Mouse (Mus musculus): ENCODE data around the gene Maml2.

The Maml2 gene

GRCm38 (mm10) chr9:13303099-13303771 lies 5.5 kb downstream of the Maml2 start:
- Histone ChIP-seq H3K4me3 (replicated peaks; ENCODE audit: low read length) (no peak overlapping the region), H3K36me3 (ENCODE audit: insufficient read depth, low read length) (no peaks in the 10 kb centered on the region), H3K4me1 (replicated peaks; ENCODE audit: low read depth, low read length) (peaks cover 5% of the 10 kb centered on the region), H3K27me3 (ENCODE audit: insufficient read depth, low read length) (peaks cover 37% of the 10 kb centered on the region), H3K9me3 (ENCODE audit: low read length) (no peaks in the 10 kb centered on the region)
- TF ChIP-seq NANOG (IDR thresholded peaks at IDR 0.05; ENCODE audit: borderline replicate concordance, low read length) (no peak), CTCF (conservative IDR thresholded peaks at IDR 0.05; ENCODE audit: low read length) (no peak), POU5F1 (IDR thresholded peaks at IDR 0.05; ENCODE audit: borderline replicate concordance, low read length) (no peak)

DNA sequence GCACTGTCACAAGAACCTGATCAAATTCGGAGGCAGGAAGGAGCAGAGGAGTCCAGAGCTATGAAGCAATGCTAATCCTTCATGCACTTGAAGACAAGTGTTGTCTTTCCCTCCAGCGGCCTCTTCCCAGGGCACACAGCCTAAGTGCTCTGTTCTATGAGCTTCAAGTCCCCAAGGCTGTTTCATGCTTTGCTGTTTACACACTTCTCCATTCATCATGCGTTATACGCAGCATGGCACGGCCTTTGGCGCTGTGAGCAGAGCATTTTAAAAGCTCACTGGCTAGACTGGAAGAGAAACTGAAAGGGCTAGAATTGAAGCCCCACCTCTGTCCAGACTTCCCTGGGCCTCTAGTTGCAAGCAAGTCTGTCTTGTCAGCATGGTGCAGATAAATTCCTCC lies 6.2 kb downstream of the Maml2 start:
- TF ChIP-seq NANOG (IDR thresholded peaks at IDR 0.05; ENCODE audit: borderline replicate concordance, low read length) (no peak), CTCF (conservative IDR thresholded peaks at IDR 0.05; ENCODE audit: low read length) (no peak)
- no peaks in the 10 kb centered on the region for H3K4me1 ChIP-seq (replicated peaks; ENCODE audit: low read depth, low read length)
- no peaks in the 10 kb centered on the region for H3K36me3 ChIP-seq (ENCODE audit: insufficient read depth, low read length)
- peaks cover 30% of the 10 kb centered on the region for H3K27me3 ChIP-seq (ENCODE audit: insufficient read depth, low read length)
- H3K4me3 ChIP-seq (replicated peaks; ENCODE audit: low read length) = no peak overlapping the region
- no peaks in the 10 kb centered on the region for H3K9me3 ChIP-seq (ENCODE audit: low read length)

DNA sequence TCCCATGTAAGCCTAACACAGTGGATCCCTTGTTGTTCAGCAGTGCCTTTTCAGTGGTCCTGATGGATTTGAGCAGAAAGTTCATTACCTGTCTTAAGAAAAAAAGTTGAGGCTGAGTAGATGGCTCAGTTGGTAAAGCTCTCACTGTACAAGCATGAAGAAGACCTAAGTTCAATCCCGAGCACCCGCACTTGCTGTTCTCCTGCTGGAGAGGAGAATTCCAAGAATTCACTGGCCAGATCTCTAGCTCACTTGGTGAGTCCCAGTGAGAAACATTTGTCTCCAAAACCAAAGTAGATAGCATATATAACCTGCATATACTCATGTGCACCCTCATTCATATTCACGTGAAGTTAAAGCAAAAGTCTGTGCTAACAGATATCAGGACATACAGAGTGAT lies 8.7 kb downstream of the Maml2 start:
- peaks cover 5% of the 10 kb centered on the region; the same call in 1 of the 2 replicates for H3K27me3 ChIP-seq (ENCODE audit: insufficient read depth, low read length)
- H3K36me3 ChIP-seq (ENCODE audit: insufficient read depth, low read length) = no peaks in the 10 kb centered on the region
- TF ChIP-seq CTCF (conservative IDR thresholded peaks at IDR 0.05; ENCODE audit: low read length) (no peak), POU5F1 (IDR thresholded peaks at IDR 0.05; ENCODE audit: borderline replicate concordance, low read length) (no peak), NANOG (IDR thresholded peaks at IDR 0.05; ENCODE audit: borderline replicate concordance, low read length) (no peak)
- no peaks in the 10 kb centered on the region for H3K4me1 ChIP-seq (replicated peaks; ENCODE audit: low read depth, low read length)
- H3K9me3 ChIP-seq (ENCODE audit: low read length) = no peaks in the 10 kb centered on the region
- no peak overlapping the region for H3K4me3 ChIP-seq (replicated peaks; ENCODE audit: low read length)

DNA sequence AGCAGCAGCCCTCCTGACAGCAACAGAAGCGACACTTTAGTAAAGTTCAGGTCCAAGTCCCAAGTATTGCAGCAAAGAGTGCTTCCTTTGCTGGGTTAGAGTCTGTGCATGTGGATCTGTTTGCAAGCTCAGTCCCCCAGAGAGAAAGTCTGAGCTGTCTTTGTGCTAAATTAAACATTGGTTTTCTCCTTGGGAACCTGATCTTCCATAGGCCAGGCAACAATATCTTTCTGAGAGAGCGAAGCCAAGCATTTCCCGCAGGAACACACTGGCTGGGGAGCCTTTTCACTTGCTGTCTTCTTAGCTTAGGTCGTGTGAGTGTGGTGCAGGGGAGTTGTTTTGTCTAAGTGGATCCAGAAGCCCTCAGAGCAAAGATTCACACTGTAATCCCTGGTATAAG lies 9.5 kb downstream of the Maml2 start:
- H3K27me3 ChIP-seq (ENCODE audit: insufficient read depth, low read length) = no peaks in the 10 kb centered on the region
- TF ChIP-seq NANOG (IDR thresholded peaks at IDR 0.05; ENCODE audit: borderline replicate concordance, low read length) (no peak), CTCF (conservative IDR thresholded peaks at IDR 0.05; ENCODE audit: low read length) (no peak), POU5F1 (IDR thresholded peaks at IDR 0.05; ENCODE audit: borderline replicate concordance, low read length) (no peak)
- H3K36me3 ChIP-seq (ENCODE audit: insufficient read depth, low read length) = no peaks in the 10 kb centered on the region
- H3K4me1 ChIP-seq (replicated peaks; ENCODE audit: low read depth, low read length) = no peaks in the 10 kb centered on the region
- H3K4me3 ChIP-seq (replicated peaks; ENCODE audit: low read length) = no peak overlapping the region
- no peaks in the 10 kb centered on the region for H3K9me3 ChIP-seq (ENCODE audit: low read length)

DNA sequence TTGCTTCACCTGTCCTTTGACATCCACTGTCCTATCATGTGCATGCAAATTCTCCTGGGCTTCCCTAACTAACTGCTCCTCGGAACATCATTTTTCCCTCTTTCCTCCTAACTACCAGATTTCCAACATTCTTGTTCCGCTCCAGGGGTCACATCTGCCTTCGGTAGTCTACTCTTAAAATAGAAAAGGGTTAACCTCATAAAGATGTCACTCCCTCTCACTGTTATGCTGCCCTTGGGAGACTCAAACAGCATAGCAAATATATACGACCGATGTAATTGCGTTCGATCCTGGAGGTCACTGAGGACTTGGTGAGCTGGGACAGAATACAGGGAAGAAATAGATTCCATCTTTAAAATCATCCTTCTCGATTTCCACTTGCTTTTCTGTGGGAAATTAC lies 11.0 kb downstream of the Maml2 start:
- TF ChIP-seq CTCF (conservative IDR thresholded peaks at IDR 0.05; ENCODE audit: low read length) = no peak
- TF ChIP-seq POU5F1 (IDR thresholded peaks at IDR 0.05; ENCODE audit: borderline replicate concordance, low read length) = no peak
- TF ChIP-seq NANOG (IDR thresholded peaks at IDR 0.05; ENCODE audit: borderline replicate concordance, low read length) = no peak
- Histone ChIP-seq H3K27me3 (ENCODE audit: insufficient read depth, low read length) (no peaks in the 10 kb centered on the region), H3K36me3 (ENCODE audit: insufficient read depth, low read length) (no peaks in the 10 kb centered on the region)

DNA sequence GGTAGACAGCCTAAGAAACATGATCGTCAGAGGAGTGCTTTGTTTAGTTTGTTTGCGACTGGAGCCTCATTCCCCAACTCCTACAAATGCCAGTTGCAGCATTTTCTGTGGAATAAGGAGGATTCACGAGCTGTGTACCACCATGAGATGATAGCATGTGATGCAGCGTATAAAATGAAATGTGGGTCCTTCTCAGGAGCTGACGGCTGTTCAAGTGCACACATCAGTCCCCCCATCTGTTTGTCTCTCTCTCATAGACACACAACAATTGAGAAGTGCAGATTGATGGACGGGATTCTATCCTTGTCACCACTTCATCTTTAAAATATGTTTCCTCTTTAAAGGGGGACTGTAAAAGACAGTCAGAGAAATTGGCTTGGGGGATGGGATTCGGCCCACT lies 12.1 kb downstream of the Maml2 start:
- Histone ChIP-seq H3K4me1 (replicated peaks; ENCODE audit: low read depth, low read length) (no peaks in the 10 kb centered on the region), H3K9me3 (ENCODE audit: low read length) (no peaks in the 10 kb centered on the region), H3K36me3 (ENCODE audit: insufficient read depth, low read length) (no peaks in the 10 kb centered on the region), H3K4me3 (replicated peaks; ENCODE audit: low read length) (no peak overlapping the region), H3K27me3 (ENCODE audit: insufficient read depth, low read length) (no peaks in the 10 kb centered on the region)
- TF ChIP-seq POU5F1 (IDR thresholded peaks at IDR 0.05; ENCODE audit: borderline replicate concordance, low read length) = no peak
- TF ChIP-seq NANOG (IDR thresholded peaks at IDR 0.05; ENCODE audit: borderline replicate concordance, low read length) = no peak
- no peak for TF ChIP-seq CTCF (conservative IDR thresholded peaks at IDR 0.05; ENCODE audit: low read length)

More for the DNA sequence above, 11.0 kb downstream of the Maml2 start:
- no peak overlapping the region for H3K4me3 ChIP-seq (replicated peaks; ENCODE audit: low read length)
- no peaks in the 10 kb centered on the region for H3K4me1 ChIP-seq (replicated peaks; ENCODE audit: low read depth, low read length)
- no peaks in the 10 kb centered on the region for H3K9me3 ChIP-seq (ENCODE audit: low read length)

- Histone ChIP-seq H3K27me3 (ENCODE audit: insufficient read depth, low read length) (no peaks in the 10 kb centered on the region), H3K4me3 (replicated peaks; ENCODE audit: low read length) (no peak overlapping the region), H3K9me3 (ENCODE audit: low read length) (no peaks in the 10 kb centered on the region), H3K36me3 (ENCODE audit: insufficient read depth, low read length) (no peaks in the 10 kb centered on the region), H3K4me1 (replicated peaks; ENCODE audit: low read depth, low read length) (no peaks in the 10 kb centered on the region)
- no peak for TF ChIP-seq NANOG (IDR thresholded peaks at IDR 0.05; ENCODE audit: borderline replicate concordance, low read length)
- TF ChIP-seq CTCF (conservative IDR thresholded peaks at IDR 0.05; ENCODE audit: low read length) = no peak
- no peak for TF ChIP-seq POU5F1 (IDR thresholded peaks at IDR 0.05; ENCODE audit: borderline replicate concordance, low read length)
Observed at GRCm38 (mm10) chr9:13310236-13310635, 12.5 kb downstream of the Maml2 start.

DNA sequence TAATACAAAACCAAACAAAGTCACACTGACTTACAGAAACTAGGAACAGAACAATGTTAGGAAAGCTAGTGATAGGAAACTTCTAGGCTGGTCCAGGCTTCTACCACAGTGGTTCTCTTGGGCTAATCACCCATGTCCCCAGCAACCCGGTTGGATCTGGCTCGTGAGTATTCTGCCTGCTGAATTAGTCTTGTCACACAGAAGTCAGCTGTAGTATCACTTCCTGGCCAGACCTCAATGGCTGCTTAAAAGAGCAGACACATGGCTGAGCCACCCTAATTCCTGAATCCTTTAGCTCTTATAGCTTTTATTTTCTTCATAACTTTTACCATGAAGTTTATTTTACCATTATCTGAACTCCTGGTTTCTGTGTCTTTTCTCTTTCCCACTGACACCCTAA lies 13.3 kb downstream of the Maml2 start:
- Histone ChIP-seq H3K4me1 (replicated peaks; ENCODE audit: low read depth, low read length) (no peaks in the 10 kb centered on the region), H3K27me3 (ENCODE audit: insufficient read depth, low read length) (no peaks in the 10 kb centered on the region), H3K4me3 (replicated peaks; ENCODE audit: low read length) (no peak overlapping the region), H3K9me3 (ENCODE audit: low read length) (no peaks in the 10 kb centered on the region), H3K36me3 (ENCODE audit: insufficient read depth, low read length) (no peaks in the 10 kb centered on the region)
- TF ChIP-seq POU5F1 (IDR thresholded peaks at IDR 0.05; ENCODE audit: borderline replicate concordance, low read length) = no peak
- no peak for TF ChIP-seq CTCF (conservative IDR thresholded peaks at IDR 0.05; ENCODE audit: low read length)
- no peak for TF ChIP-seq NANOG (IDR thresholded peaks at IDR 0.05; ENCODE audit: borderline replicate concordance, low read length)

DNA sequence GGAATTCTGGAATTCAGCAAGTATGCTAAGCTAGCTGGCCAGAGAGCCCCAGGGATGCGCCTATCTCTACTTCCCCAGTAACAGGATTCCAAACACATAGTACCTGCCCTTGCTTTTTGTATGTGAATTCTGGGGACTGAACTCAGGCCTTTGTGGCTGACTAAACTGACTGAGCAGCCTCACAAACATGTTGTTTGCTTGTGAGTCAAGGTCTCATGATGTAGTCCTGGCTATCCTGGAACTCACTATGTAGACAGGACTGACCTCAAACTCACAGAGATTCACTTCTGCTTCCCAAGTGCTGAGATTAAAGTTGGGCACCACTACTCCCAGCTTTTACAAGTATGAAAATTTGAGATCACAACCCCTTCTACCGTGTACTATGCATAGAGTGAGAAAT lies 16.2 kb downstream of the Maml2 start:
- no peaks in the 10 kb centered on the region for H3K27me3 ChIP-seq (ENCODE audit: insufficient read depth, low read length)
- H3K4me1 ChIP-seq (replicated peaks; ENCODE audit: low read depth, low read length) = no peaks in the 10 kb centered on the region
- no peak overlapping the region for H3K4me3 ChIP-seq (replicated peaks; ENCODE audit: low read length)
- no peaks in the 10 kb centered on the region for H3K9me3 ChIP-seq (ENCODE audit: low read length)
- no peak for TF ChIP-seq CTCF (conservative IDR thresholded peaks at IDR 0.05; ENCODE audit: low read length)
- no peak for TF ChIP-seq NANOG (IDR thresholded peaks at IDR 0.05; ENCODE audit: borderline replicate concordance, low read length)
- no peak for TF ChIP-seq POU5F1 (IDR thresholded peaks at IDR 0.05; ENCODE audit: borderline replicate concordance, low read length)
- H3K36me3 ChIP-seq (ENCODE audit: insufficient read depth, low read length) = no peaks in the 10 kb centered on the region

Data from E14TG2a.4 (cell line).